Mouse (Mus musculus): Measurements from ENCODE around the gene Cxcl15. TPM values are rescaled to one million over a fixed set of nuclear protein-coding genes. Genes with fewer than 3 reads are reported as not detected.
A peak's percentile ranks its signal among the peaks of the same experiment; 100 is the strongest.

Cxcl15 gene
- polyA plus RNA-seq (2015; fragmentation: Nextera tagmentation; extraction: Ambion mirVana), result 13.4 and 14.1 TPM in 2 replicates

DNA sequence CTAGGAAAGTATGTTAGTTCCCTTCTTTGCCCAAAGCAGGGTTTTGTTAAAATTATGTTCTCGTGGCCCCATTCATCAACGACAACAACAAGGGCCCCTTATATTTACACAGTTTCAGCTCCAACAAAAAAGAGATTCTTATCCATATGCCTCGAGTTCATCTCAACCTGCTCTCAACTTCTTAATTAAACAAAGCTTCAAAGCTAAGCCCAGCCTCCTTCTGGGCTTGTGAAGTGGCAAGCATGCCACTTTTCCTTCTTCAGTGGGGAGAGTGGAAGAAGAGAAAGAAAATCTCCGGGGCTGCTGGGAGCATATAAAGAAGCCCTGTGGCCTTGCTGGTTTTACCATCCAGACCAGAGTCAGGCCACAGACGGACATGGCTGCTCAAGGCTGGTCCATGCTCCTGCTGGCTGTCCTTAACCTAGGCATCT lies at the start of gene Cxcl15:
TSS of gene Cxcl15 (plus strand) at position 340 of the 431 bp plus-strand sequence.
- Histone ChIP-seq H3K9me3 (no peaks in the 10 kb centered on the region), H3K27me3 (peaks cover 4% of the 10 kb centered on the region; the same call in 1 of the 2 replicates), H3K4me3 (0 out of 2 replicates have a peak within 1 kb of the TSS, but pooled peaks have one; percentile 10), H3K4me2 (0 out of 2 replicates have a peak within 1 kb of the TSS, but pooled peaks have one; percentile 9), H3K4me1 (peaks cover 12% of the 10 kb centered on the region), H3K27ac (peak within 1 kb of the TSS; percentile 56; the same call in 1 of the 2 replicates), H3K9ac (no peak within 1 kb of the TSS), H3K36me3 (no peaks in the 10 kb centered on the region)
- ATAC-seq (ENCODE audit: borderline replicate concordance, extremely low read depth, low FRiP score, low TSS enrichment), result peak; percentile 78; the same call in 1 of the 2 replicates
- 34% methylated on average over 5 of the region's 5 CpGs for WGBS

- Histone ChIP-seq H3K9me3 (no peaks in the 10 kb centered on the region), H3K36me3 (no peaks in the 10 kb centered on the region), H3K27ac (no peak overlapping the region), H3K4me3 (no peak overlapping the region), H3K4me1 (peaks cover 15% of the 10 kb centered on the region), H3K9ac (no peak overlapping the region), H3K4me2 (no peak overlapping the region), H3K27me3 (peaks cover 2% of the 10 kb centered on the region)
- 75% methylated on average over 1 of the region's 1 CpGs for WGBS
- ATAC-seq (ENCODE audit: borderline replicate concordance, extremely low read depth, low FRiP score, low TSS enrichment), result no peak
These were observed 40.4 kb upstream of the Cxcl15 start for GRCm38 (mm10) chr5:90753934-90754333.

DNA sequence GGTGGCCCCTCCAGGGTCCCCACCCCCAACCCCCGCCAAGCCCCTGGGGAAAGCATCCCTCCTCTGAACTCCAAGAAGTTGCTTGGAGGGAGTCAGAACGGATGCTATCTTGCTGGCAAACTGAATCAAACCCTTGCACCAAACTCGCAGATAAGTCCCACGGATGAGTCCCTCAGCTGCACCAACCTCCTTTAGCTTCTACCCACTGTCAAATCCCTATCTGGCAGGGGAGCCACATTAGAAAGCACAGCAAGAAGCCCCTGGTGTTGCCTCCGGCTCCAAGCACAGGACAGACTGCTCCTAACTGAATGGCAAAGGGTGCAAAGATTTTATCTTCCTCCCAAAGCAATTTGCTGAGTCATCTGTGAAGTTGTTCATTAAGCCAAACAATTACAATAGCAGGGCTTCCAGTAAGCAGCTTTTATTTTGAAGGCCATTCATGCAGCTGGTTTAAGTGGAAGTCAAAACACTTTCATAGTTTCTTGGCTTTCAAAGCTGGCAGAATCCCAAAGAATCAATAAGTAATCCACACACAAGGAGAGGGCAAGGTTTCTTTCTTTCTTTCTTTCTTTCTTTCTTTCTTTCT lies 36.2 kb upstream of the Cxcl15 start:
- Histone ChIP-seq H3K4me1 (peaks cover 23% of the 10 kb centered on the region), H3K4me2 (0 out of 2 replicates have a peak overlapping the region, but pooled peaks have one; percentile 6), H3K4me3 (no peak overlapping the region), H3K9me3 (no peaks in the 10 kb centered on the region), H3K27me3 (peaks cover 12% of the 10 kb centered on the region), H3K36me3 (no peaks in the 10 kb centered on the region), H3K27ac (no peak overlapping the region), H3K9ac (no peak overlapping the region)
- 44% methylated on average over 5 of the region's 5 CpGs for WGBS
- ATAC-seq (ENCODE audit: borderline replicate concordance, extremely low read depth, low FRiP score, low TSS enrichment), result peak; percentile 19; the same call in 1 of the 2 replicates

- peaks cover 26% of the 10 kb centered on the region for H3K4me1 ChIP-seq
- H3K4me3 ChIP-seq, result peak within 1 kb of the TSS; percentile 29
- H3K27ac ChIP-seq, result no peak within 1 kb of the TSS
- WGBS, result 4% methylated on average over 32 of the region's 32 CpGs
- peaks cover 12% of the 10 kb centered on the region for H3K27me3 ChIP-seq
- ATAC-seq (ENCODE audit: borderline replicate concordance, extremely low read depth, low FRiP score, low TSS enrichment), result no peak; the same call in 1 of the 2 replicates
- H3K9me3 ChIP-seq, result no peaks in the 10 kb centered on the region
- H3K4me2 ChIP-seq, result peak within 1 kb of the TSS; percentile 63
- peak within 1 kb of the TSS; percentile 19; the same call in 1 of the 2 replicates for H3K9ac ChIP-seq
- H3K36me3 ChIP-seq, result no peaks in the 10 kb centered on the region
These were observed 35.0 kb upstream of the Cxcl15 start, which contains the start of gene Cxcl5 for GRCm38 (mm10) chr5:90759077-90760065. TSS of gene Cxcl5 (plus strand) at chr5:90759360.

DNA sequence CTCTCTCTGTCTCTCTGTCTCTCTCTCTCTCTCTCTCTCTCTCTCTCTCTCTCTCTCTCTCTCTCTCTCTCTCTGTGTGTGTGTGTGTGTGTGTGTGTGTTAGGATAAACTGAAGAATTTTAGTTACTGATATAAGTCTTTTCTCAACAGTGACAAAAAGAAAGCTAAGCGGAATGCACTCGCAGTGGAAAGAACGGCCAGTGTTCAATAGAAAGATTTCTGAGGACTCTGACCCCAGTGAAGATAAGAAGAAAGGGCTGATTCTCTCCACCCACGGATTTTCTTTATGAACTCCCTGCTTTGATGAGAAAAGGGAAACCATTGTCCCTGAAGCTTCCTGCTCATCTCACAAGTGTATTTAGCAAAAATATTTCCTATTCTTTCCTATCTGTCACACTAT lies 34.0 kb upstream of the Cxcl15 start:
- no peak for ATAC-seq (ENCODE audit: borderline replicate concordance, extremely low read depth, low FRiP score, low TSS enrichment)
- H3K9me3 ChIP-seq, result no peaks in the 10 kb centered on the region
- peaks cover 12% of the 10 kb centered on the region for H3K27me3 ChIP-seq
- 36% methylated on average over 4 of the region's 4 CpGs for WGBS
- no peak overlapping the region for H3K27ac ChIP-seq
- H3K36me3 ChIP-seq, result no peaks in the 10 kb centered on the region
- H3K9ac ChIP-seq, result no peak overlapping the region
- H3K4me1 ChIP-seq, result peaks cover 28% of the 10 kb centered on the region
- H3K4me3 ChIP-seq, result no peak overlapping the region
- H3K4me2 ChIP-seq, result no peak overlapping the region

DNA sequence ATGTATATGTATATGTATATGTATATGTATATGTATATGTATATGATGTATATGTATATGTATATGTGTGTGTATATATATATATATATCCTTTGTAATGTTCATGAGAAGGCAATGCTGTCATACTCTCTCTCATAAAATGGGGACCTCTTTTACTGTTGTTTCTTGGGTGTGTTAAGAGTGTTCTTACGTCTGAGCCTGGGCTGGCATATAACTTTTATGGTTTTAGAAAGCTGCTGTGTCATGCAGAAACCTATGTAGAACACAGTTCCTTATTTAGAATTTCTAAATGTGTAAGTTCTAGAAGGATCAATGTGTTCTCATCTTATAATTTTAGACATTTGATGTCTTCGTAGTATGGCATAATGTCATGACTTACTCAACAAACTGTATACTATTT lies 33.5 kb upstream of the Cxcl15 start:
- ATAC-seq (ENCODE audit: borderline replicate concordance, extremely low read depth, low FRiP score, low TSS enrichment), result no peak
- whole genome bisulfite sequencing, result 89% methylated on average over 2 of the region's 2 CpGs
- H3K4me1 ChIP-seq, result peaks cover 34% of the 10 kb centered on the region
- H3K4me2 ChIP-seq, result no peak overlapping the region
- no peaks in the 10 kb centered on the region for H3K36me3 ChIP-seq
- peaks cover 12% of the 10 kb centered on the region for H3K27me3 ChIP-seq
- H3K9ac ChIP-seq, result no peak overlapping the region
- no peaks in the 10 kb centered on the region for H3K9me3 ChIP-seq
- no peak overlapping the region for H3K4me3 ChIP-seq
- H3K27ac ChIP-seq, result no peak overlapping the region

GRCm38 (mm10) chr5:90761834-90762233 lies 32.5 kb upstream of the Cxcl15 start:
- no peak overlapping the region for H3K27ac ChIP-seq
- no peak overlapping the region for H3K4me3 ChIP-seq
- H3K27me3 ChIP-seq, result peaks cover 12% of the 10 kb centered on the region
- no peak overlapping the region for H3K4me2 ChIP-seq
- ATAC-seq (ENCODE audit: borderline replicate concordance, extremely low read depth, low FRiP score, low TSS enrichment), result no peak
- no peak overlapping the region for H3K9ac ChIP-seq
- no peaks in the 10 kb centered on the region for H3K9me3 ChIP-seq
- 85% methylated on average over 3 of the region's 3 CpGs for WGBS
- H3K4me1 ChIP-seq, result peaks cover 37% of the 10 kb centered on the region
- H3K36me3 ChIP-seq, result no peaks in the 10 kb centered on the region

DNA sequence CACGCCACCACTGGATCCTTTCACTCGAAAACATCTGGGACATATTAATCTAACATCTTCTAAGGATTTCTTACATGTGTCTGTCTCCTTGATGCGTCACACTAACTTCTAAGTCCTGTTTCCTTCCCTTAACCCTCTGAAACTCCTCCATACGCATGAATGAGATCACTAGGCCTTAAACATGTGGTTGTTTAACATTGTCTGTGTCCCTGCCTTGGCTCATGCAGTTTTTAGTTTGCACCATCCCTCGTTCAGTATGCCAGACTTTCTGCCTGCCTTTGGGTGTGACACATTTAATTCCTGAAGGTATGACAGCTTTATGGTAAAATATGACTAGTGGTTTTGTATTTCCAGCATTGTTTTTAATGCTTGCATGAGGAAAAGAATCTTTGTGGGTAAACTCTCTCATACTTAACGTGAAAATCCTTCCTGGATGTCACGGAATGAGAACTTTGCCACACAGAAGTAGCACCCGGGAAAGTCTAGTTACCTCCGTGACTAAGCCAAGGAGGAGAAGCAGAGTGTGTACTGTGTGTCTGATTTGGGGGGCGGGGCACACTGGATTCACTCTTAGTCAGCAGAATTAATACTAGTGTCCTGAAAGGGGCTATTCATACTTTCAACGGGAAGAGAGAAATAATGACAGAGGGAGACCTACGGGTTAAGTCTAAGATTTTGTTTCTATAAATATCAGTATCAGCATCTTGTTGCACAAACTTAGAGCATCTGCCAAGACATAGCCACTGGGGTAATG lies 30.2 kb upstream of the Cxcl15 start:
- peaks cover 8% of the 10 kb centered on the region for H3K27me3 ChIP-seq
- WGBS, result 58% methylated on average over 12 of the region's 12 CpGs
- H3K4me1 ChIP-seq, result peaks cover 21% of the 10 kb centered on the region
- no peak overlapping the region for H3K27ac ChIP-seq
- no peak overlapping the region for H3K4me3 ChIP-seq
- no peak for ATAC-seq (ENCODE audit: borderline replicate concordance, extremely low read depth, low FRiP score, low TSS enrichment)
- H3K4me2 ChIP-seq, result no peak overlapping the region
- H3K36me3 ChIP-seq, result no peaks in the 10 kb centered on the region
- H3K9ac ChIP-seq, result no peak overlapping the region
- no peaks in the 10 kb centered on the region for H3K9me3 ChIP-seq

DNA sequence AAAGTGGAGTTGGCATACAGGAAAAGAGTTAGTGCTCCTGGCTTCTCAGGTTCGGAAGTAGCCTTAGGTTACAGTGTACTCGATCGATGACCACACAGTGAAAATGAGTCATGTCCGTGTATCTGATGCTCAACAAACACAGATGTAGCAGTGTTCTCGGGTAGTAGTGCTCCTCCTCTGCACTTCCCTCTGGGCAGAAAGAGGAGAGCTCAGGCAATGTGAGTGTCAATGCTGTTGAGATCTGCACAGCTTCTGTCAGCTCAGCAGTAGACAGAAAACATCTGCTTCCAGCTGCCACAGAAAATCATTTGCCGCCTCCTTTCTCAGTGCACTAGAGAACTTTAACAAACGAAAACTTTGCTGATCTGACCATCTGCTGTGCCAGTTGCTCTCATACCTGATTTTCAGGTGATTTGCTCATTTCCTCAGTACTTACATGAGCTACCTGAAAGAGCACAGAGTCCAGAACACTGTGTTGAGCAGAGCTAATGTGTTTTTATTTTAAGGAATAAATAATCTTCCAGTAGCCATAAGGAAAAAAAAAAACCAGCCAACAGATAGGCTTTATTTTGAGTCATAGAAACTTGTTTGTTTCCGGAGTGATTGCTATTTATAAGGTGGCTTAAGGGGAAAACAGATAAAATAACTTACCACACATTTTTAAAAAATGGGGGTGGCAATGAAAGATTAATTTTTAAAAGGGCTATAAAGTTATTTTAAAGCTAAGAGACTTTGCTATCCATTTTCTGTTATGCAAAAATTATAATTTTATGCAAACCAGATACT lies 28.3 kb upstream of the Cxcl15 start:
- no peak overlapping the region for H3K4me3 ChIP-seq
- 0 out of 2 replicates have a peak overlapping the region, but pooled peaks have one; percentile 2 for H3K4me2 ChIP-seq
- peak; percentile 76; the same call in 1 of the 2 replicates for ATAC-seq (ENCODE audit: borderline replicate concordance, extremely low read depth, low FRiP score, low TSS enrichment)
- peaks cover 14% of the 10 kb centered on the region for H3K4me1 ChIP-seq
- H3K27me3 ChIP-seq, result no peaks in the 10 kb centered on the region
- H3K9ac ChIP-seq, result no peak overlapping the region
- no peak overlapping the region for H3K27ac ChIP-seq
- no peaks in the 10 kb centered on the region for H3K36me3 ChIP-seq
- H3K9me3 ChIP-seq, result no peaks in the 10 kb centered on the region
- WGBS, result 35% methylated on average over 8 of the region's 8 CpGs

DNA sequence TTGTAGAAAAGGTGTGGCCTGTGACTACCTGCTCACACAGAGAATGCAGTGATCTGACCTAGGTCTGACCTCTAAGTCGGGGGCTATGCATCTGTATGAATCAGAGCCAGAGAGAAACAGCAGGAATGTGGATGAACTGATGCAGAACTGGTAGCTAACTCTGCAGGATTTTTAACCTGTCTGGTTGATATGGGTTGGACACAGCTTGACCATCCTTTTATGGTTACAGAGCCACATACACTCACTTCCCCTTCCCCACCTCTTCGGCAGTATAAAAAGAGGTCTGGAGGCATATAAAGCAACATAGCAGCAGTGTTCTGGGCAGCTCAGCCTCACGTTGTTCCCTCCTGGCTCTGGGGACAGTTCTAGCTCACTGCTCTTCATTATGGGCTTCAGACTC lies 26.1 kb upstream of the Cxcl15 start, which contains the start of gene Ppbp:
TSS of gene Ppbp (plus strand) at position 301 of the 400 bp plus-strand sequence.
- no peaks in the 10 kb centered on the region for H3K36me3 ChIP-seq
- ATAC-seq (ENCODE audit: borderline replicate concordance, extremely low read depth, low FRiP score, low TSS enrichment), result no peak
- no peaks in the 10 kb centered on the region for H3K27me3 ChIP-seq
- no peak within 1 kb of the TSS for H3K9ac ChIP-seq
- no peak within 1 kb of the TSS for H3K4me3 ChIP-seq
- no peak within 1 kb of the TSS for H3K27ac ChIP-seq
- WGBS, result 55% methylated on average over 3 of the region's 3 CpGs
- H3K4me1 ChIP-seq, result peaks cover 28% of the 10 kb centered on the region
- no peak within 1 kb of the TSS for H3K4me2 ChIP-seq
- H3K9me3 ChIP-seq, result no peaks in the 10 kb centered on the region

All from lung, embryonic 15.5 days (tissue).